Mouse (Mus musculus) kidney, embryonic 14.5 days (tissue): ENCODE measurements at regions not wholly inside any gene's neighbourhood (a gene's known extent, or its start where the extent isn't known, plus 50 kb on each side); places are given as distances from the start of the nearest gene placed in this dataset.
"Not testable (repeated sequence)": the region's sequence is repeated elsewhere in the genome, so short reads cannot be mapped to it uniquely, and the experiment has no call there.

ENCODE experiments used
- ATAC-seq: fragments of 200-750 bp; cut with Nextera tagmentation; 2 replicates; pipeline ENCODE4 v1.8.0; 2017; ENCODE audit warnings: moderate number of reproducible peaks, mild to moderate bottlenecking, moderate TSS enrichment, moderate library complexity; ENCODE audit not compliant: low FRiP score, low TSS enrichment
- H3K27ac ChIP-seq: fragments of 300-500 bp; sonication (generic); 2 replicates; pipeline ENCODE4 v1.5.1; 2014; ENCODE audit warnings: low read depth, mild to moderate bottlenecking, low read length, moderate library complexity, mixed read lengths
- H3K27me3 ChIP-seq: fragments of 300-500 bp; sonication (generic); 2 replicates; pipeline ENCODE4 v1.6.1; 2014; ENCODE audit warnings: mild to moderate bottlenecking, low read length; ENCODE audit not compliant: control insufficient read depth, insufficient read depth
- H3K36me3 ChIP-seq: fragments of 300-500 bp; sonication (generic); 2 replicates; pipeline ENCODE4 v1.6.1; 2014; ENCODE audit warnings: low read length, mixed read lengths; ENCODE audit not compliant: control insufficient read depth, insufficient read depth
- H3K4me1 ChIP-seq: fragments of 300-500 bp; sonication (generic); 2 replicates; pipeline ENCODE4 v1.6.1; 2014; ENCODE audit warnings: low read length, mixed read lengths; ENCODE audit not compliant: control insufficient read depth, insufficient read depth
- H3K4me2 ChIP-seq: fragments of 300-500 bp; sonication (generic); replicated peaks from 2 replicates; pipeline ENCODE4 v1.6.1; 2014; ENCODE audit warnings: low read depth, mild to moderate bottlenecking, low read length
- H3K4me3 ChIP-seq: fragments of 300-500 bp; sonication (generic); 2 replicates; pipeline ENCODE4 v1.5.1; 2014; ENCODE audit warnings: mild to moderate bottlenecking, low read length
- H3K9ac ChIP-seq: fragments of 300-500 bp; sonication (generic); 2 replicates; pipeline ENCODE4 v1.6.1; 2014; ENCODE audit warnings: low read depth, mild to moderate bottlenecking, low read length, moderate library complexity
- H3K9me3 ChIP-seq: fragments of 300-500 bp; sonication (generic); 2 replicates; pipeline ENCODE4 v1.6.1; 2016; ENCODE audit warnings: low read length; ENCODE audit not compliant: control insufficient read depth
- WGBS: fragments of 180-500 bp; shearing (Covaris S2); extraction: QIAGEN DNeasy Blood & Tissue Kit; methylation state at CpG from one replicate; pipeline ENCODE4 v1.1.7; 2014; 5-methylcytosine and 5-hydroxymethylcytosine counted together

- WGBS: 15% methylated on average over 7 of the region's 7 CpGs
- Histone ChIP-seq H3K4me2 (peak overlapping the region; percentile 29), H3K4me3 (peak overlapping the region; percentile 18; the same call in 1 of the 2 replicates)
Observed at GRCm38 (mm10) chr6:103809986-103810341, 299.6 kb downstream of the Chl1 start.

GRCm38 (mm10) chr6:103810342-103811001 lies 300.1 kb downstream of the Chl1 start:
- Histone ChIP-seq H3K4me3 (peak overlapping the region; percentile 18; the same call in 1 of the 2 replicates), H3K4me2 (peak overlapping the region; percentile 29), H3K4me1 (0 out of 2 replicates have a peak, but pooled peaks cover 3% of the 10 kb centered on the region), H3K27me3 (peaks cover 4% of the 10 kb centered on the region; the same call in 1 of the 2 replicates), H3K27ac (no peak overlapping the region), H3K9me3 (no peaks in the 10 kb centered on the region), H3K9ac (no peak overlapping the region), H3K36me3 (no peaks in the 10 kb centered on the region)
- WGBS: 5% methylated on average over 13 of the region's 13 CpGs
- no peak for ATAC-seq

More at GRCm38 (mm10) chr6:103809986-103810341, 299.6 kb downstream of the Chl1 start:
- Histone ChIP-seq H3K36me3 (no peaks in the 10 kb centered on the region), H3K27me3 (peaks cover 4% of the 10 kb centered on the region; the same call in 1 of the 2 replicates), H3K4me1 (0 out of 2 replicates have a peak, but pooled peaks cover 3% of the 10 kb centered on the region), H3K27ac (no peak overlapping the region), H3K9ac (no peak overlapping the region), H3K9me3 (no peaks in the 10 kb centered on the region)
- no peak for ATAC-seq

- H3K9ac ChIP-seq, H3K4me3 ChIP-seq, H3K9me3 ChIP-seq, H3K27ac ChIP-seq, H3K4me1 ChIP-seq, ATAC-seq, H3K27me3 ChIP-seq, H3K4me2 ChIP-seq, H3K36me3 ChIP-seq: not testable (repeated sequence)
- 78% methylated on average over 5 of the region's 5 CpGs for WGBS
Observed at GRCm38 (mm10) chr6:103816396-103816795, 306.0 kb downstream of the Chl1 start.

DNA sequence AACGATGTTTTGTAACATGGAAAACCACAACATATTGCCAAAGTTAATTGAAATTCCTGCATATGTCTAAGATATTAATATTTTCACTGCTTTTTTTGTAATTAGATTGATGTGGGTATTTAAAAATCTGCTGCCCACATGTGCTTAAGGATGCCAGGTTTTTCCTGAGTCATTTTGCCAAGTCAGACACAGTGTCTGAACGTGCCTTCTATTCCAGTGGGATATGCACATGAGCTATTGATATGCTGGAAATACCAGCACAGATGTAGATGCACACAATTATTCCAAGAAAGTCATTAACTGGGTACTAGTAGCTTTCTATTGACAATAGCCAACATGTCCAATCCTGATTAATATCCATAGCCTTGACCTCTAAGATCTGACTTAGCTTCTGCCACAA lies 315.7 kb downstream of the Chl1 start:
- Histone ChIP-seq H3K36me3 (no peaks in the 10 kb centered on the region), H3K4me3 (no peak overlapping the region), H3K4me1 (no peaks in the 10 kb centered on the region), H3K9me3 (no peaks in the 10 kb centered on the region), H3K9ac (no peak overlapping the region), H3K27me3 (no peaks in the 10 kb centered on the region), H3K27ac (no peak overlapping the region), H3K4me2 (no peak overlapping the region)
- no peak for ATAC-seq
- WGBS: 75% methylated on average over 2 of the region's 2 CpGs

DNA sequence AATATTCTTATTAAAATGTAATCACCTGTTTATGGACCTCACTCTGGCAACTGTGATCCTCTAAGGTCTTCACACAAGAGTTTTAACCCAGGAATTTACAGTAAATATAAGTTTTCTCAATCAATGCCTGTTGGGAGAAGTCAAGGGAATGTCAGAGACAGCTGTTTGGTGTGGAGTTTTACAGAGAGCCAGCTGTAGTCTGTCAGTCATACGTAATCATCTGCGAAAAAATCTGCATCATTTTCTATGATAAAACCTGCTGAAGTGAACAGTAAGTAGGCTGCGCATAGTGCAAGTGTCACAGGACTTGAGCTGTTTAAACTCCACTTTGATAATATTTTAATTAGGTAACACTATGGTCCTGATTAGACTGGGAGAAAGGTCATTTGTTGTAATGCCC lies 317.2 kb downstream of the Chl1 start:
- no peak for ATAC-seq
- no peak overlapping the region for H3K4me2 ChIP-seq
- no peak overlapping the region for H3K9ac ChIP-seq
- H3K4me3 ChIP-seq: no peak overlapping the region
- H3K9me3 ChIP-seq: no peaks in the 10 kb centered on the region
- no peaks in the 10 kb centered on the region for H3K36me3 ChIP-seq
- 96% methylated on average over 3 of the region's 3 CpGs for WGBS
- H3K4me1 ChIP-seq: no peaks in the 10 kb centered on the region
- H3K27me3 ChIP-seq: no peaks in the 10 kb centered on the region
- no peak overlapping the region for H3K27ac ChIP-seq

- Histone ChIP-seq H3K9me3 (no peaks in the 10 kb centered on the region), H3K27me3 (no peaks in the 10 kb centered on the region), H3K4me2 (no peak overlapping the region), H3K27ac (no peak overlapping the region), H3K9ac (no peak overlapping the region), H3K4me1 (no peaks in the 10 kb centered on the region), H3K4me3 (no peak overlapping the region), H3K36me3 (no peaks in the 10 kb centered on the region)
- ATAC-seq: no peak
- 88% methylated on average over 1 of the region's 1 CpGs for WGBS
Observed at GRCm38 (mm10) chr6:103828866-103829265, 318.5 kb downstream of the Chl1 start.

DNA sequence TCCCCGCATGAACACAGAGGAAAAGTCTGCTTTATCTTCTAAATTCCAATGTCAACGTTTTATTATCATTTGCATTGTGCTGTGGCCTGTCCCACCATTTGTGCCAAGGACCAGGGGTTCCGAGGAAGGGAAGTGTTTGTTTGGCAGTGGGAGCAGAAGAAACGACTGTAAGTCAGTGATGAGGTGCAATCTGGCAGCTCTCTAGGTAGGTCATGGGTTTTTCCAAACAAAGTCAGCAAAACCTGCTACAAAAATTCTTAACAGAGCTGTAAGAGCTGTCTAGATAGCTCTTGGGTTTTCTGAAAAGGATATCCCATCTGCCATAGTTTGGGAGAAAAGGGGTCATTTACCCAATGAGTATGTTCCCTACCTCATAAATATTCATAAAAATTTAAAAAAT lies 321.9 kb downstream of the Chl1 start:
- 64% methylated on average over 4 of the region's 4 CpGs for WGBS
- H3K9me3 ChIP-seq: no peaks in the 10 kb centered on the region
- no peak overlapping the region for H3K9ac ChIP-seq
- no peaks in the 10 kb centered on the region for H3K27me3 ChIP-seq
- no peak overlapping the region for H3K27ac ChIP-seq
- ATAC-seq: no peak
- no peak overlapping the region for H3K4me2 ChIP-seq
- H3K4me1 ChIP-seq: no peaks in the 10 kb centered on the region
- no peaks in the 10 kb centered on the region for H3K36me3 ChIP-seq
- no peak overlapping the region for H3K4me3 ChIP-seq

DNA sequence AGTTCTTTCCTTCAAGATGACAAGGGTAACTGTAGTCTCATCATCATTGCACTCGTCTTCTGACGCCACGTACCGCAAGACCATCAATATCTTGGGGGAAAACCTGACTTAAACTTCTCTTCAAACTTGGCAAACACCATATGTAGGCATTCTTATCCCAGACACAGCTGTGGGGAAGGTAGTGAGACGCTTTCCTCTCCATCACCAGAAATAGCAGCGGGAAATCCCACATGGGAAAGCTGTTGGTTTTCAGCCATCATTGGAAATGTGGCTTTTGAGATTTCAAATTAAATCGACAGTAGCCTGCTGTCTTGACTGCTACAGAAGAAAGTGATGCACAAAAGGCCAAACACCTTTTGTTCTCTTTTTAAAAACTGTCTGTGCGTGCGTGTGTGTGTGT lies 322.4 kb downstream of the Chl1 start:
- H3K27me3 ChIP-seq: no peaks in the 10 kb centered on the region
- ATAC-seq: no peak
- no peak overlapping the region for H3K4me2 ChIP-seq
- no peaks in the 10 kb centered on the region for H3K36me3 ChIP-seq
- no peaks in the 10 kb centered on the region for H3K9me3 ChIP-seq
- WGBS: 89% methylated on average over 9 of the region's 9 CpGs
- H3K27ac ChIP-seq: no peak overlapping the region
- no peak overlapping the region for H3K4me3 ChIP-seq
- no peaks in the 10 kb centered on the region for H3K4me1 ChIP-seq
- no peak overlapping the region for H3K9ac ChIP-seq

DNA sequence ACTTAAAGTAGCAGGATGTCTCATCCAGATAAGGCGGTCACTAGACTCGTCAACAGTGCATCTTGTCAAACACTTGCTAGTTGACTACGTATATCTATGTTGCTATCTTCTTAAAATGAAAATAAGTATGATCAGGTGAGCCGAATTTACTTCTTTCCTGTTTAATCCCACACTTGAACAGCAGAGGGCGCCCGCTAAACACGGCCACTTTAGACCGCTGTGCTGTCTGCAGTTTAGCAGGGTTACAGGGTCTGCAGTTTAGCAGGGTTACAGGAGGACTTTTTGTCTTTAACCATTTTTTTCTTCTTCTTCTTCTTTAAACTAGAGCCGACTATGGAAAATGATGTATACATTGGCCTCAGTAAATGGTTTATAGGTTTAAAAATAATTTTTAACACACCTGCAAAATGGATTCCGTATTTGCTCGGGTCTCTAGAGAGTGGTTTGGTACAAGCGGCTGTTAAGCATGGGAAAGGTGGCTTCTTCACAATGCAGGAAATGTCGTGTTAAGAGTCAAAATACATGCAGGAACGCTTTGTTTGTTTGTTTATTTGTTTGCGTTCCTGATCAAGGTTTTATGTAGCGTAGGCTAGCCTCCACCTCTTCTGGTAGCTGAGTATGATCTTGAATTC lies 323.2 kb downstream of the Chl1 start:
- Histone ChIP-seq H3K27me3 (no peaks in the 10 kb centered on the region), H3K36me3 (no peaks in the 10 kb centered on the region), H3K4me2 (no peak overlapping the region), H3K9me3 (no peaks in the 10 kb centered on the region), H3K27ac (no peak overlapping the region), H3K9ac (no peak overlapping the region), H3K4me3 (no peak overlapping the region), H3K4me1 (no peaks in the 10 kb centered on the region)
- 45% methylated on average over 16 of the region's 16 CpGs for WGBS
- no peak for ATAC-seq
